Mouse (Mus musculus): ENCODE results near the gene Tmc6.
"Not testable (repeated sequence)": the region's sequence is repeated elsewhere in the genome, so short reads cannot be mapped to it uniquely, and the experiment has no call there.

Tmc6 gene

DNA sequence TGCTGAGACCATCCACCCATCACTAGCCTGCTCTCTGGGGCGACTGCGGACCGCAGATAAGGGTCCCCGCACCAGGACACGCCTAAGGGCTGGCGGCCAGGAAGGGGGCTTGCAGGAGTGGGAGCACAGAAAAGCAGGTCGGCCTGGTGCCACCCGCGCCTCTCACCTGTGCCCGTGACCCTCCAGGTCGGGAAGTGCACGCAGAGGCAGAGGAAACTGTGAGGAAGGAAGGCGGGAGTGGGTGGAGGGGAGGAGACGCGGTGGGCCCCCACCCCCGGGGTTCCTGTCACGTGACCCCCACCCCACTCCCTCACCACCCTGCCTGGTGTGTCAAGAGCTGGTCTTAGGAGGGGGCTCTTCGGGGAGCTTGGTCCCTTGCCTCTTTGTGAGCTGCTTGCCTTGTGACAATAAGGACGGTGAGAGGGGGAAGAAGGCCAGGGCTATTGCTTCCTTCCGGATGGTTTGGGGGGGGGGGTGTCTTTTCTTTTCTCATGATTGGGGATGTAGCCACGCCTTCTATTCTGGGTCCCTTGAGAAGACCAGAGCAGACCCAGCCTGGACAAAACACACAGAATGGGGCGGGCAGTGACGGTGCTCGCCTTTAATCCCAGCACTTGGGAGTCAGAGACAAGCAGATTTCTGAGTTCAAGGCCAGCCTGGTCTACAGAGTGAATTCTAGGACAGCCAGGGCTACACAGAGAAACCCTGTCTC is at the start of gene Tmc6, which contains the start of gene Tmc8:
TSS of gene Tmc6 (minus strand) at position 206 of the 712 bp plus-strand sequence.
TSS of gene Tmc8 (plus strand) at position 84 of the 712 bp plus-strand sequence.
- DNase-seq = no peak

DNA sequence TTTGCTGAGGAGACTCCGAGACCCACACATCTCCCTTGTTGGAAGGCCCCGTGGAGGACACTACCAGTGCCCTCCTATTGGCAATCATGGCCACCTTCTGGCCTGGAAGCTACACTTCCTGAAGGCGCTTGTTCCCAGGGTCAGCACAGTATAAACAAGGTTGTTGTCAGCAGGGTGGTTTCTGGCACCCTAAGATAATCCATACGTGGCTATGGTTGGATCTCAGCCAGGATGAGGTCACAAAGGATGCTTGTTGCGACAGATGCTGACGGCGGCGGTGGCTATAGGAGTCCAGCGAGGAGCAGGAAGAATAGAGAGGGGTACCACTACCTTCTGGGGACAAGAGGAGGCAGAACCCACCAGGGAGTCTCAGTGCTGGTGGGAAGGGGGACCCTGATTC is 48.4 kb upstream of the Tmc6 start:
- no peak for DNase-seq

DNA sequence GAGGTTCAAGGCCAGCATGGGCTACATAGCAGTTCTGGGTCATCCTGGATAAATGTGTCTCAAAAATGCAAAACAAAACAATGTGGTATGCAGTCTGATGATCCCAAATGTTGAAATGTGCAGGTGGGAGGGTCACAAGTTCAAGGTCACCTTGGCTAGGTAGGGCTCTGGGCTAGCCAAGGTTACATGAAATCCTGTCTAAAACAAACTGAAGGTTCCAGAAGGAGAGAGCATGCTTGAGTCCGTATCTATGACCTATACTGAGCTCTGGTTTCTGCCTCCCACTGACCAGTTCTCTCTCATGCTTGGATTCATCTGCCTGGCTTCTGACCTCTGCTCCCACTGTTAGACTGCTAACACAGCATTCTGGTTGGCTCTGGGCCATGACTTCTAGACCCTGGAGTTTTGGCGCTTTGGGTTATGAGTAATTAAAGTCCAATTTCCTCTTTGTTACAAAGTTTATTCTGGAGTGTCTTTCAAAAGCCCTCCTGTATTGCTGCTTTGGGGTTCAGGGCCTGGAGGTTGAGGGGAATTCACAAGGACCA is 47.7 kb upstream of the Tmc6 start:
- DNase-seq = no peak

DNA sequence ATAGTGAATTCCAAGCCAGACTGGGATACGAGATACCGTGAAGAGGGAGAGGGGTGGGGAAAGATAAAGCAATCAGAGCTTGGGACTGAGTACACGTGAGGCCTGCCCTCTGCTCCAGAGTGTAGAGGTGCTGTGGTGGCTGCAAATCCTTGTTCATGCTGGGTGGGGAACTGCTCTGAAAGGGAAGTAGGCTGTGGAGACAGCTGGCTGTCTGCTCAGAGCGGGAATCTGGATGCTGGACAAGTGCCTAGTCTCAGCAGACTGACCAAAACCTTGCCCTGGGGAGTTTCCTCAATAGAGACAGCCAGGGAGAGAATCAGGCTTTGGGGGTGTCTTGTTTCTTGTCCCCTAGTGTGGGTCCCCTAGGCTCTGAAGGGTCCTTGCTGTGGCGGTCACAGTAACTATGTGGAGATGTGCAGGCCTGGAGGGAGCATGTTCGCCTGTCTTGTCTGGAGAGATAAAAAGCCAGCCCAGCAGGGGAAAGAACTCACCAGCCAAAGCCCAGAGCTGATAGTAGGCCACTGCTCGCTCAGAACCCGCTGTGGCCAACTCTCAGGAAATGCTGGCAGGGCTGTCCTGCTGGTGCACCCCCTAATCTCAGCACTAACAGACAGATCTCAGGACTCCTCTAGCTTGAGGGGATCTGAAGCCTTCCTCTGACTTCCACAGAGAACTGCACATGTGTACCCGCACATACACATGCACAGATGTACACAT is 47.0 kb upstream of the Tmc6 start:
- no peak for DNase-seq

DNA sequence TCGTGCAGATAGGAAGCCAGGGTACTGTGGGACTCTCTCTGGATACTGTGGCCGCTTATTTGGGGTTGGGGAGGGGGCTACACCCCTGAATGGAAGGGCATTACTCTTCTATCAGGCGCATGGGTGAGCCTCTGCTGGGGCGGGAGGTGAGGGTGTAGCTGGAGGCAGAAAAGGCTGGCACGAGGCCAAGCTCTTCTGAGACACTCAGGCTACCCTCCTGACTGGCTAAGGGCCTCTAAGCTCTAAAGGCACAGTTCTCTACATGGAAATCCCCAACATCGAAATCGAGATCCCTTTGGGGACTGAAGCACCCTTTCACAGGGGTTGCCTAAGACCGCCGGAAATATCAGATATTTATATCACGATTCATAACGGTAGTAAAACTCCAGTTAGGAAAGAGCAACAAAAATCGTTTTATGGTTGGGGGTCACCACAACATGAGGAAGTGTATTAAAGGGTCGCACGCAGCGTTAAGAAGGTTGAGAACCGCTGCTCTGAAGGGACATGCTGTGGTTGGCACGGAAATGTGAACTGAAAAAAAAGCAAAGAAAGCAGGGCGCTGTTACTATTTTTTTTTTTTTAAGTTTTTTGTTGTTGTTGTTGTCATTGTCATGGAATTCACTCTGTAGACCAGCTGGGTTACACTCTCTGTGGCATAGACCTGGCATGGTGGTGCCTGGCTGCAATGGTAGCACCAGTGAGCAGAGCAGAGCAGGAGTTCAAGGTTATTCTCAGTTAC is 46.3 kb upstream of the Tmc6 start:
- no peak for DNase-seq

DNA sequence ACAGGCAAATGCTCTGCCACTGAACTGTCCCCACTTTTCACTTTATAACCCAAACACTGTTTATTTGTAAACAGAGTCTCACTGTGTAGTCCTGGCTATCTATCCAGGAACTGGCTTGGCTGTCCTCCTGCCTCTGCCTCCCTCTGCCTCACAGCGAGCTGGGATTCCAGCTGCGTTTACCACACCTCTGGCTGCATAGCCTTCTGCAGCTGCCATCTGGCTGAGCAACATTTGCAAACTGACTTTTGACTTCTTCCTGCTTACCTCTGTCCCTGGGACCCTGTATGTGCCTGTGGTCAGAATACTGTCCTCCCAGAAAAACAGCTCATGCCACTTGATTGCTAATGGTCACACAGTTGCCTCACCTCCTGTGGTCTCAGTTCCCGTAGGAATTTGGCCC is 45.4 kb upstream of the Tmc6 start:
- no peak for DNase-seq

DNA sequence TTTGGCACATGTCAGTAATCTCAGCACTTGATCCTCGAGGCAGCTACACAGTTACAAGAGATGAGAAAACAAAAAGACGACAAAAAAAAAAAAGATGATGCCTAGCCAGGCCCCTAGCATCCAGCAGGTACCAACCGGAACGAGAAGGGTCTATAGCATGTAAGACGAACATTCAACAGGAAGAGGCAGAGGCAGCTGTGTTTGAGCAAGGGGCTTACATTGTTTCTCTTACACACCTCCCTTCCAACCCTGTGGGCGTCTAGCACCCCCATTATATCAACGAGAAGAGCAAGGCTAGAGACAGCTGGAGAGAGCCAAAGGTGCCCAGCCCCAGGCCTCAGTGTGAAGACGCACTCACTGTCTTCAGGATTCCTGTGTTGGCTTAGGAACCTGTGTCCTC is 44.9 kb upstream of the Tmc6 start:
- no peak for DNase-seq

DNA sequence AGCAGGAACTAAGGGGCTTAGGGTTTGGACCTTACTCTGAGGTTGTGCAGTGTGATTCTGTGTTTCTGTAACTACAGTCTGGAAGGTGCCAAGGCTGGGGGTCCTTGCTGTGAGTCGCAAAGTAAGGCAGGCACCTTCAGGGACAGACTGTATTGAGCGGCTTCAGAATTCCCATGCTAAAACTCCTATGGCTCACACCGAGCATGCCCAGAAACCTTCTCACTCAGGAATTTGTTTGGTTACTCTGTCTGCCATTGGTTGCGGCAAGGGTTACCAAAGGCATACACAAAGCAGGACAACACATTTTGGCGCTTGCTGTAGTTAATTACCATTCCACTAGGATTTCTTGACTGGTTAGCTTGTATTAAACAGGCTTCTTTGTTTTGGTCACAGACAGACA is 44.2 kb upstream of the Tmc6 start:
- DNase-seq = no peak

DNA sequence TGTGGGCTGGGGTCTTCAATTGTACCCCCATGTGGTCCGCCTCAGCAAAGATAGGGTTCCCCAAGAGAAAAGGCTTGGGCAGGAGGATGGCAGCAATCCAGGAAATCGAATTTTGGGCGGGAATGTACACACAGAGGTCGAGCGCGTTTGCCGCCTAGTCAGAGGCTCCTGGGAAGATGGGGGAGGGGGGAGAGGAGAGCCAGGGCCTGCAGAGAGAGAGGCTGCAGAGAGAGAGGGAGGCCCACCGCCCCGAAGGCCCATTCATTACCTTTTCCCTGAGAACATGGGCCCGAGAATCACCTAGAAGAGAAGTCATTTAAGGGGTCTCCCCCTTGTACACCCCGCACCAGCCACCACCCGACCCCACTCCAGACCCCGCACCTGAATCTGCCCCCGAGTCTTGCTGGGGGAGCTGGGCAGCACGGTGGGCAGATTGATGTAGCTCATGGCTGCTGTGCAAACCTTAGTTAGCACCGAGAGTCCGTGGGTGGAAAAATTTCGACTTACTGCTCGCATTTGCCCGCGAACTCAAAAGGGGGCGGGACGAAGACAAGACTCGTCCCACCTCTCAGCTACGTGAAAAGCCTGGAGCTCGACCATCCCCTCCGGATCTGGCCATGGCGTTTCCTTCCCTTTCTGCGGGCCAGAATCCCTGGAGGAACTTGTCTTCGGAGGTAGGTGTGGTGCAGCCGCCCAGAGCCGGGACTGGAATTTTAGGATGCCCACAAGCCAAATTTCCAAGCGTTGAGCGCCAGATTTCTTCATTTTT is 43.5 kb upstream of the Tmc6 start, which contains the start of the genes Afmid and Tk1:
TSS of gene Afmid (plus strand) at position 592 of the 769 bp plus-strand sequence.
TSS of gene Tk1 (minus strand) at position 760 of the 769 bp plus-strand sequence.
- no peak for DNase-seq

DNA sequence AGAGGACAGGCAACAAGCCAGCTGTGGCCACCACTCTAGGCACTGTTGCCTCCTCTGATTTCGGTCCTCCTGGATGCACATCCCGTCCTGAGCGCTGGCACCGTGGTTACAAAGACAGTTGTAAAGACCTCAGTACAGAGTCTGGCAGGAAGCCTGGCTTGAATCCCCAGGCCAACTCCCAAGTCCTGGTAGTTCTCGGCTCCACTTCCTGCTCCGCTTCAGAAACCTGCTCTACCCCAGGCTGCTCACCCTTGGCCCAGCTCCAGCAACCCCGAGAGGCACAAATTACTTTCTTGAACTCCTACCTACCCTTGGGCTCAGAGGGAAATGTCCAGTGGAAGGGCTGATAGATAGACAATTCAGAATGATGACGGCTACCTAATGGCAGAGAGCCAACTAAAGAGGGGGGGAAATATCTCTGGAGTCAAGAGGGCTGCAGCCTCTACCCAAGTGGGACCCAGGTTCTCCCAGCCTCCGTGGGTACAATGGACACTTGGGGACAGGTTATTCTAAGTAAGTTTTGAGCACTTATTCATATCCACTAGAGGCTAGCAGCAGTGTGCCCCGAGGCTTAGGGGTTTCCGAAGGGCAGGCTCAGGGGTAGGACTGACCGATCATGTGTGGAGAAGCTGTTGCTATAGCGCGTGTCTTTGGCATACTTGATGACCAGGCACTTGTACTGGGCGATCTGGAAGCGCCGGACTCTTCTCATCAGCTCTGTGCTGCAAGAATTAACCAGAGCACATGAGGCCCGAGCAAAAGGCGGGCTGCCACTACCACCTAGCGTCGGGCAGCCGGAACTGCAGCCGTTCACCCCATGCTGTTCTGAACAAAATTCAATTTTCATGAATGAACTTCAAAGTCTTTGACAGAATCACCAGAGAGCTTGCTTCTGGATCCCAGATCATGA is 42.3 kb upstream of the Tmc6 start:
- DNase-seq = peak; percentile 63

DNA sequence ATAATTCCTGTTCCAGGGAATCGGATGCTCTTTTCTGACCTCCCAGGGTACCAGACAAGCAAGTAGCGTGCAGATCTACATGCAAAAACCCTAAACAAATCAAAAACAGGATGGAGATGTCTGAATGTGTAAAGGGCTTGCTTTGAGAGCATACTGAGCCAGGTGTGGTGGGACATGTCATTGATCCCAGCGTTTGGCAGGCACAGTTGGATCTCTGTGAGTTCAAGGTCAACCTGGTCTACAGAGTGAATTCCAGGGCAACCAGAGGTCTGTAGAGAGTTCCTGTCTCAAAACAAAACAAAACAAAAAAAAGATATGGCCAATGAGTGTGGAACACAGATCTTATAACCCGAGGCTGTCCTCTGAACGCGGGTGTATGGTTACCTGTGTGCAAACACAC is 41.4 kb upstream of the Tmc6 start:
- no peak for DNase-seq

DNA sequence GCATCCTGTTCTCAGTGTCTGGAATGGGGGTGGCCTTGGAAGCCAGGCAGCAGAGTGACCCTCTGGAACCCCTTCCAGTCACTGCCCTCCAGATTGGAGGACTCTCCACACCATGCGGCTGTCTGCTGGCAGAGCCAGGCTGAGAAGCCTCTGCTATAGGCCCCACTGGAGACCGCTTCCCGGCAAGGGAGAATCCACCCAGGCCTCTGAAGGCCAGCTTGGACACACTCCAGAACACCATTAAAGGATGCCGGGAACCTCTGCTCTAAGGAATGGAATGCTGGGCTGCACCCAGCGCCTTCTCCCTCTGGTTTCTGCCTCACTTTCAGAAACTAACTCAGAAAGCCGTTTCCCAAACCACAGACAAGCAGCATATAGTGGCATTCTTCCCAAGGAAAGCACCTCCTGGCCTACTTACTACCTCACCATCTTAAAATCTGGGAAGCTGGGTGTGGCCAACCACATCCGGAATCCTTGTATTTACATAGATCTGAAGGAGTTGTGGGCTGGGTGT is 40.8 kb upstream of the Tmc6 start:
- no peak for DNase-seq

DNA sequence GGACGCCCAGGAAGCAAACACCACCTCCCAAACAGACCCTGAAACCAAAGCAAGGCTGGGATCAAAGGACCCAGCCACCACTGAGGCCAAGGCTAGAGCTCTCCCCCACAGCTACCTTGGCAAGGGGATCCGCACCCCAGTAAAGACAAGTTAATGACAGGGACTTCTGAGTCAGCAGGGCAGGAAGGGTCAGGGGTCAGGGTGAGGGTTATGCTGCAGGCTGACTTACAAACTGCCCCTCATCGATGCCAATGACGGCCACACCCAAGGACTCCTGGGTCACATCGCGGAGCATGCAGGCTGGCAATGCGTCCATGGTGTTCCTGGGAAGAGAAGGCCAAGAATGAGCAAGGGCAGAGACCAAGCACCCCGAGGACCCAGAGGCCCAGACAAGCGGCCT is 39.9 kb upstream of the Tmc6 start:
- no peak for DNase-seq

DNA sequence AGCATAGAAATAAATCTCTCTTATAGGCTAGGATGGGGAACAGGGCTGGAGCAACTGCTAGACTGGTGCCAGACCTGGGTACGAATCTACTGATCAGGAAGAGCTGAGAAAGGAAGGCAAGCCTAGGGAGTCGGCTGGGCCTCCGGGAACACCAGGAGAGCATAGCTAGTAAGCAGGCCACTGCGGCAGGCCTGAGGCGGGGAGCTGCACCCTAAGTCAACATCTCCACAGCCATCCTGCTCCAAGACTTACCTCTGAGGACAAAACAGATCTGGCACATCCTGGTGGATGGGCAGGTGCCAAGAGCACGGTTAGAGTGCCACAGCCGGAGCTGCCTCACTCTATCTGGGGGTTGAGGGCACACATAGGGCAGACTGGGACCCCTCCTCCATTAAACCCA is 38.2 kb upstream of the Tmc6 start:
- no peak for DNase-seq

DNA sequence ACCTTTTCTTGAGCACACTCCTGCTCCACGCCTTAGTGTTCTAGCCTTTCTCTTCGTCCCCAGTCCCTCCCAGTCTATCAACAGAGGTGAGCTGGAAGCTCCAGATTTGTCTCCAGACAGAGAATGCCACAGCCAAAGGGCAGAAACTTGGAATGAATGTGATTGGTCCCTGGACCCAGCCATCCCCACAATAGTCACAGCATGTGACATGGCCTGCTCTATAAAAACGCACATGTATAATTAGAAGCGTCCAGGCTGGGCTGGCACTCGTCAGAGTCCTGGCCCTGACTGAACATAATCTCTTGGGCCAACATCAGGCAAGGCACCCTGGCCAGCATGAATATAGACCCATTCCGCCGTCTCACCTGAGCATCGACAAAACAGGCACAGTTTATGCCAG is 37.1 kb upstream of the Tmc6 start:
- no peak for DNase-seq

DNA sequence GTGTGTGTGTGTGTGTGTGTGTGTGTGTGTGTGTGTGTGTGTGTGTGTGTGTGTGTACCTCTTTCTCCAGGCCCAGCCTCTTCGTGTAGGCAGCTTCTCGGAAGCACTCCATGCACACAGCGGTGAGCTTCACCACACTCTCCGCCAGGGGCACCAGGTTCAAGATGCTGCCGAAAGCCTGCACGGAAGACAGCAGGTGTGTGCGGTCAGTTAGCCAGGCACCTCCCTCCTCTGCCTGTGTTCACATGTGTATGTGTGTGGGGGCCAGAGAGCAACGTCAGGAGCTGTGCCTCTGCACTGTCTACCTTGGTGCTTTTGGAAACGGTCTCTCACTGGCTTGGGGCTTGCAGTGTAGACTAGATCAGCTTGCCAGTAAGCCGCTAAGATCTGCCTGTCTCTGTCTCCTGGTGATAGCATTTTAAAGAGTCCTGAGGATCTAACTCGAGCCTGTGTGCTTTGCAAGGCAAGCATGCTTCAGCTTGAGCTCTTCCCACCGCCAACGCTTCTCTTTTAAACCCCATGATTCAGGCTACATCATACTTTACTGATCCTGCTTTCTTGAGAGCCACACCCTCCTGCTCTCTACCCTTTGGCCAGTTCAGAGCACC is 34.5 kb upstream of the Tmc6 start:
- DNase-seq = no peak

DNA sequence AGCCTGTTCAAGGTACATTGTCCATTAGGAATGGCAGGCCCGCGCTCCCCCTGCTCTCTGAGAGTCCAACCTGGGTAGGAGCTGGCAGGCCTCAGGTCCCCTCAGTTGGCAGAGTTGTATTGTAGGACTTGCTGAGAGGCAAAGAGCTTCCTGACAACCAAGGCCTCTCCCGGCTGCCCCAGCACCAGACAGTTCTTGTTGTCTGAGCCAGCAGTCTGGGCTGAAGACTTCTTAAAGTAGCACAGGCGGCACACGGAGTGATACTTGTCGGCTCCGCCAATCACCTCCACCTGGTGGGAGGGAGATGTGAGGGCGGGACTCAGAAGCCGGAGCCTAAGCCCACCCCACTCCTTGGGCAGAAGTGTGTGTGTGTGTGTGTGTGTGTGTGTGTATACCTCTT is 33.9 kb upstream of the Tmc6 start:
- not testable (repeated sequence) for DNase-seq

DNA sequence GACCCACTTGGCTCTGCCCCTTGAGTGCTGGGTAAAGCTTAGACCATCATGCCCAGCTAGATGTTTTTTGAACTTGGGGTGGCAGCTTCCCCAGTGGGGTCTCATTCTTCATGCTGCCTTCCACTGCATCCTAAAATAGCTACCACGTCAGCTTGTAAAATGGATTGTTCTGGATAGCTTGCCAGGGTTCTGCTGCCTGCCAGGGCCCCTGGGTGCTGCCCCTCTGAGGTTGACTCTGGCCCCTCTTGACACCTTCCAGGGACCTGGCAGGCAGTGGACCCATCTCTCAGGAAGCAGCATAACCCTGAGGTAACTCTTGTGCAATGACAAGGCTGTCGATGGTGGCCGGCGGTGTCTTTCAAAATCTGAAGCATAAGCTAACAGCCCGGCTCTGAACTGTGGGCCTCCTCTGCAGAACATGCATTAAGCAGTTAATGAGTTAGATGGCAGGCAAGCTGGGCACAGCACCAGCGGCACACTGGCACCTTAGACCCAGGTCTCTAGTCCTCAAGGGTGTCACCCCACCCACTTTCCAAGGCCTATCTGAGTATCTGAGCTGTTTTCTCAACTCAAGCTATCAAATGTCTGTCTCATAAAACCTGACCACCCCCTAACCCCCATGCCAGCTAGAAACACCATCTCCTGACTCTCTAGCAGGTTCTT is 32.8 kb upstream of the Tmc6 start:
- no peak for DNase-seq

DNA sequence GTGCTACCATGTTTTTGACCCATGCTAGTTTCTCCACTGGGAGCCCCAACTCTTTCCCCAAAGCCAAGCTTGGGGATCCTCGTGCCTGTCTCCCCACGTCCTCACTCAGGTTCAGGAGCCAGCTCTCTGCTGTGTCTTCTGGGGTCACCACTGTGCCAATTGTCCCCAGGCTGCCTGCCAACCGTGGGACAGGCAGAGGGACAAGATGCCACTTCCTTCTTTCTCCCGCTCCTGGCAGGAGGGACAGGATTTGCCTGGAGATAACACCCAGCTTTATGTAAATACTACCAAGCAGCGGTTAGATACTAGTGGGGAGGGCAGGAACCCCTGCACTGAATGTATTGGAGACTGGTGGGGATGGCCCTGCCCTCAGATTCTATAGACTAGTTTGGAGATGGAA is 31.9 kb upstream of the Tmc6 start:
- DNase-seq = no peak

DNA sequence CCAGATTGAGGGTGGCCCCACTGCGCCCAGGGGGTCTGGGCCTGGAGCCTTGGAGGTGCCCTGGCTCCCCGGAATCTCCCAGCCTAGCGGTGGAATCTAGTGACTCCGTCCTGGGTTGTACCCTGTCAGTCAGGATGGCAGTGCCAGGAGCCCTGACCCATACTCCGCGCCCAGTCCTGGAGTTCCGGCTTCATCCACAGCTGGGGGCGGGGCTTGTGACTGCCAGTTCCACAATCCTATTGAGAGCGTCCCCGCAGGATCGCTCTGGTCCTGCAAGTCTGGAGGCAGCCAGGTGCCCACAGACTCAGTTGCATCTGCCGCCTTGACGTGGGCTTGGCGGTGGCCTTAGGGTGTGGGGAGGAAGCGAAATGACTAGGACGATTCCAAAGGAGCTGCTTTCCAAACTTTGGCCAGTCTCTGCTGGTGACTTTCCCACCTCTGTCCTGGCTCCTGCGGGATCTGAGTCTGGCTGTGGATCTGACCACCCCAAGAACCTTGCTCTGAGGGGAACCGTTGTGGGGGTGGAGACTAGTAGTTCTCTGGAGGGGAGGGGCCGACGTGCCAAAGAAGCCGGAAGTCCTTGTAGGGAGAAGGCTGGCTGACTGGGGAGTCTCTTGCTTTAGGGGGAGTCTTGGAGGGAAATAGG is 28.5 kb upstream of the Tmc6 start:
- DNase-seq = no peak
